Mouse (Mus musculus) bone marrow, adult 2 months (tissue): ENCODE measurements at regions not wholly inside any gene's neighbourhood (a gene's known extent, or its start where the extent isn't known, plus 50 kb on each side); places are given as distances from the start of the nearest gene placed in this dataset.

Experiments used
- CTCF ChIP-seq: fragments of 200-500 bp; IDR thresholded peaks from 2 replicates; pipeline ENCODE4 v1.5.1; 2011; ENCODE audit warnings: low read length, control low read depth; ENCODE audit not compliant: control insufficient read depth, insufficient read depth
- POLR2A ChIP-seq: fragments of 200-500 bp; IDR thresholded peaks from 2 replicates; pipeline ENCODE4 v1.6.1; 2011; ENCODE audit warnings: low read depth, mild to moderate bottlenecking, control low read depth, low read length, borderline replicate concordance; ENCODE audit not compliant: control insufficient read depth

DNA sequence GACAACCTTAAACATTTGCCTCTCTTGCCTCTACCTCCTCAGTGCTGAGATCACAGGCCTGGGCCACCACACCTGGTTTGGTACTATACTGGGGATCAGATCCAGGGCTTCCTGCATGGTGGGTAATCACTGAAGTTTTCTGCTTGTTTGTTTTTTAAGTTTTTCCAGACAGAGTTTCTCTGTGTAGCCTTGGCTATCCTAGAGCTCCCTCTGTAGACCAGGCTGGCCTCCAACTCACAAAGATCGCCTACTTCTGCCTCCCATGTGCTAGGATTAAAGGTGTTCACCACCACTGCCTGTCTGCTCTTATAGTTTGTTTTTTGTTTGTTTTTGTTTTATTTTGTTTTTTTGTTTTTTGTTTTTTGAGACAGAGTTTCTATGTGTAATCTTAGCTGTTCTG is 105.7 kb upstream of the Otx2 start:
- TF ChIP-seq POLR2A (no peak), CTCF (no peak)
